Mouse (Mus musculus): ENCODE data around the gene Sash1.

DNA sequence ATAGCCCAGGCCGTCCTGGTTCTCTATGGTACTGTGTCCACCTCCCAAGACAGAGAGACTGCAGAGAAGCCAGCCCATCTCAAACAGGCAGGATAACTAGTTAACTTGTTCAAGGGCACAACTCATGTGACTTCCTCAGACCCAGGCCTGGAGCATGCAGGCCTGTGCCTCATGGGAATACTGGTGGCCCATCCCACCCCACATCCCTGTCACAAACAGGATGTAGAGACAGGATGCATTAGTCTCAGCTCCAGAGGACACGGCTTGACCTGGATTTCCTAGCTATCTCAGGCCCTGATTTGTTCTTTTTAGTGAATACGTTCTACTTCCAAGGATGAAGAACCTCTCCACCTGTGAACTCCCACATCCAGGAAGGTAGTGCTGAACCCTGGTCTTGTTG is 80.5 kb downstream of the Sash1 start:
- TF ChIP-seq CTCF (IDR thresholded peaks at IDR 0.05; ENCODE audit: borderline replicate concordance, insufficient read depth, low read length), result no peak
- TF ChIP-seq POLR2A (IDR thresholded peaks at IDR 0.05; ENCODE audit: low read depth, low read length), result no peak

Data from embryonic fibroblast, embryonic 13.5 days (primary cell).